Mouse (Mus musculus) kidney, embryonic 14.5 days (tissue): ENCODE measurements around the gene Lrrk1. TPM values are rescaled to one million over a fixed set of nuclear protein-coding genes. Genes with fewer than 3 reads are reported as not detected.

Source experiments
- ATAC-seq: fragments of 200-750 bp; cut with Nextera tagmentation; 2 replicates; pipeline ENCODE4 v1.8.0; 2017; ENCODE audit warnings: moderate number of reproducible peaks, mild to moderate bottlenecking, moderate TSS enrichment, moderate library complexity; ENCODE audit not compliant: low FRiP score, low TSS enrichment
- H3K27ac ChIP-seq: fragments of 300-500 bp; sonication (generic); 2 replicates; pipeline ENCODE4 v1.5.1; 2014; ENCODE audit warnings: low read depth, mild to moderate bottlenecking, low read length, moderate library complexity, mixed read lengths
- H3K27me3 ChIP-seq: fragments of 300-500 bp; sonication (generic); 2 replicates; pipeline ENCODE4 v1.6.1; 2014; ENCODE audit warnings: mild to moderate bottlenecking, low read length; ENCODE audit not compliant: control insufficient read depth, insufficient read depth
- H3K36me3 ChIP-seq: fragments of 300-500 bp; sonication (generic); 2 replicates; pipeline ENCODE4 v1.6.1; 2014; ENCODE audit warnings: low read length, mixed read lengths; ENCODE audit not compliant: control insufficient read depth, insufficient read depth
- H3K4me1 ChIP-seq: fragments of 300-500 bp; sonication (generic); 2 replicates; pipeline ENCODE4 v1.6.1; 2014; ENCODE audit warnings: low read length, mixed read lengths; ENCODE audit not compliant: control insufficient read depth, insufficient read depth
- H3K4me2 ChIP-seq: fragments of 300-500 bp; sonication (generic); replicated peaks from 2 replicates; pipeline ENCODE4 v1.6.1; 2014; ENCODE audit warnings: low read depth, mild to moderate bottlenecking, low read length
- H3K4me3 ChIP-seq: fragments of 300-500 bp; sonication (generic); 2 replicates; pipeline ENCODE4 v1.5.1; 2014; ENCODE audit warnings: mild to moderate bottlenecking, low read length
- H3K9ac ChIP-seq: fragments of 300-500 bp; sonication (generic); 2 replicates; pipeline ENCODE4 v1.6.1; 2014; ENCODE audit warnings: low read depth, mild to moderate bottlenecking, low read length, moderate library complexity
- H3K9me3 ChIP-seq: fragments of 300-500 bp; sonication (generic); 2 replicates; pipeline ENCODE4 v1.6.1; 2016; ENCODE audit warnings: low read length; ENCODE audit not compliant: control insufficient read depth
- WGBS: fragments of 180-500 bp; shearing (Covaris S2); extraction: QIAGEN DNeasy Blood & Tissue Kit; methylation state at CpG from one replicate; pipeline ENCODE4 v1.1.7; 2014; 5-methylcytosine and 5-hydroxymethylcytosine counted together
- polyA plus RNA-seq: library from polyadenylated mRNA; unstranded; fragments of >200 nt; fragmentation: Nextera tagmentation; extraction: Ambion mirVana; gene quantifications from 2 replicates; pipeline ENCODE4 v1.2.1, GENCODE M21; 2014

Gene Lrrk1
- polyA plus RNA-seq, 1 experiment from 2014 or later = 12.4 TPM

GRCm38 (mm10) chr7:66318147-66318546, 70.0 kb downstream of the Lrrk1 start:
- Histone ChIP-seq H3K4me1 (no peaks in the 10 kb centered on the region), H3K9me3 (no peaks in the 10 kb centered on the region), H3K36me3 (no peaks in the 10 kb centered on the region), H3K9ac (no peak overlapping the region), H3K27ac (no peak overlapping the region), H3K4me2 (no peak overlapping the region), H3K4me3 (no peak overlapping the region), H3K27me3 (no peaks in the 10 kb centered on the region)
- ATAC-seq = no peak
- 80% methylated on average over 6 of the region's 6 CpGs for WGBS

- Histone ChIP-seq H3K4me2 (no peak overlapping the region), H3K4me3 (no peak overlapping the region), H3K27ac (no peak overlapping the region), H3K4me1 (no peaks in the 10 kb centered on the region), H3K9me3 (no peaks in the 10 kb centered on the region), H3K36me3 (peaks cover 8% of the 10 kb centered on the region; the same call in 1 of the 2 replicates), H3K27me3 (no peaks in the 10 kb centered on the region), H3K9ac (no peak overlapping the region)
- 68% methylated on average over 26 of the region's 26 CpGs for WGBS
- no peak for ATAC-seq
These were observed 77.2 kb downstream of the Lrrk1 start for GRCm38 (mm10) chr7:66310670-66311656.

DNA sequence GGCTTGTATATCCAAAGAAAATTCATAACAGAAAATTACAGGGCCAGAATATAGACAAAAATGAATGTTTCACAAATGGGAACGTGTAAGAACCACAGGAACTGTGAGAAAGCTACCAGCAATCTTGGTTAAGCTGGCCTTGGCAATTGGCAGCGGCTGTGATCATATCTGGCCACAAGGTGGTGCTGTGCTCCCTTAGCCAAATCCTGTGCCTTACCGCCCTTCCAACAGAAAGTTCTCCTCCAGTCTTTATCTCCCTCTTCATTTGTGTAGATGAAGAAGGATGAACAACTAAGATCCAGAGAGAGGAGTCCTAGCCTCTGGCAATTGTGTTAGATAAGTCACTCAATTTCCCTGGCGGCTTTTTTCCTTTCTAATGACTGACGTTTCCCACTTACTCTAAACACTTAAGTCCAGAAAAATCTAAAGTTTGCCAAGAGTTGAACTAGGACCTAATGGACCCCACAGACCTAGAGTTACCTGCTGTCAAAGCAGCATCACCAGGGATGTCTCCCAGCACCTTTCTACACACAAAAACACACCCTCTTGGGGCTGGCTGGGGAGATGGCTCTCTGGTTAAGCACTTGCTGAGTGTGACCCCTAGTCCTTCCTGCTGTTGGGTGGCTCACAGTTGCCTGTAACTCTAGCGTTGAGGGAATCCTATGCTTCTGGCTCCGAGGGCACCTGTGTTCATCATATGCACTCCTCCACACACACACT, 78.0 kb downstream of the Lrrk1 start:
- Histone ChIP-seq H3K36me3 (peaks cover 15% of the 10 kb centered on the region; the same call in 1 of the 2 replicates), H3K4me1 (no peaks in the 10 kb centered on the region), H3K4me2 (no peak overlapping the region), H3K9me3 (no peaks in the 10 kb centered on the region), H3K27me3 (no peaks in the 10 kb centered on the region), H3K4me3 (no peak overlapping the region), H3K27ac (no peak overlapping the region), H3K9ac (no peak overlapping the region)
- 49% methylated on average over 7 of the region's 7 CpGs for WGBS
- ATAC-seq = no peak

GRCm38 (mm10) chr7:66309240-66309949, 78.8 kb downstream of the Lrrk1 start:
- Histone ChIP-seq H3K9me3 (no peaks in the 10 kb centered on the region), H3K4me1 (no peaks in the 10 kb centered on the region), H3K4me2 (no peak overlapping the region), H3K4me3 (no peak overlapping the region), H3K9ac (no peak overlapping the region), H3K27ac (no peak overlapping the region), H3K36me3 (peaks cover 15% of the 10 kb centered on the region; the same call in 1 of the 2 replicates), H3K27me3 (no peaks in the 10 kb centered on the region)
- 66% methylated on average over 5 of the region's 5 CpGs for WGBS
- ATAC-seq = no peak

DNA sequence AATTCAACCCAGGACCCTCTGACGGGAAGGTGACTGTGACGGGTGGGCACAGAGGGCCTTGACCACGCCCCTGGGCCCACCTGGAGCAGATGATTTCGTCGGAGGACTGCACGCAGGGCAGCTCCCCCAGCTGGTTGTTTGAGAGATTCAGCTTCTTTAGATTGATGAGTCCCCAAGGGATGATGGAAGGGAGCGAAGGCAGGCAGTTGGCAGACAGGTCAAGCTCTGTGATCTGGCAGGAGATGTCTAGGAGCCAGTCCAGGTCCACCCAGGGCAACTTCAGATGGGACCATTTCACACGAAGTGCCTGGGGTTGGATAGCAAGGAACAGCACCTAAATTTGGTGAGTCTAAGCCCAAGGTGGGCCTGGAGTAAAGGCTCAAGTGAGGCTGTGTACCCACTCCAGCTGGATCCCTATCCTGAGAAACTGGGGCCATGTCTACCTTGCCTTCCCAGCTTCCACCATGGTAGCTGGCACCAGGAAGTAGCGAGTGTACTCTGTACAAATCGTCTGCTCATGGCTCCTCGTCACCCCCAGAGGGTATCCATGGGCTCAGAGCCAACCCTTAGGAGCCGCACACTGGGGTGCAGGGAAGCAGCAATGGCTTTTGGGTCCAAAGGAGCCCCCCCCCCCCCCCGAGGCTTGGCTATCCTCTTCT, 79.4 kb downstream of the Lrrk1 start:
- Histone ChIP-seq H3K4me1 (no peaks in the 10 kb centered on the region), H3K4me2 (no peak overlapping the region), H3K9ac (no peak overlapping the region), H3K27ac (no peak overlapping the region), H3K27me3 (no peaks in the 10 kb centered on the region), H3K4me3 (no peak overlapping the region), H3K9me3 (no peaks in the 10 kb centered on the region), H3K36me3 (peaks cover 15% of the 10 kb centered on the region; the same call in 1 of the 2 replicates)
- WGBS = 73% methylated on average over 13 of the region's 13 CpGs
- no peak for ATAC-seq

DNA sequence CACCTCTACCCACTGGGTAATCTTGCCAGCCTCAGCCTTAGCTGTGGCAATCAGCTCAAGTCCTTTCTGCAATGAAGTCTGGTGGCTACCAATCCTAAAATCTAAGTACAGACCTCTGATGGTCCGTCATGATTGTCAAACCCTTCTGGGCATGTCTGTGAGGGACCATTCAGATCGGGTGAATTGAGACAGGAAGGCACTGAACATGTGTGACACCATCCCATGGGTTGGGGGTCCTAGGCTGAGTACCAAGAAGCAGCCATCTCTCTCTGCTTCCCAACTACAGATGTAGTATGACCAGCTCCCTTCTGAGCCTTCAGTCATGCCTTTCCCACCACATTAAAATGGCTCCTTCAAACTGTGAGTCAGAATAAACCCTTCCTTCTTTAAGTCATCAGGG, 80.4 kb downstream of the Lrrk1 start:
- no peak overlapping the region for H3K9ac ChIP-seq
- H3K4me3 ChIP-seq = no peak overlapping the region
- no peaks in the 10 kb centered on the region for H3K9me3 ChIP-seq
- no peak overlapping the region for H3K4me2 ChIP-seq
- WGBS = 75% methylated on average over 2 of the region's 2 CpGs
- H3K27ac ChIP-seq = no peak overlapping the region
- no peaks in the 10 kb centered on the region for H3K4me1 ChIP-seq
- no peaks in the 10 kb centered on the region for H3K27me3 ChIP-seq
- ATAC-seq = no peak
- H3K36me3 ChIP-seq = peaks cover 15% of the 10 kb centered on the region; the same call in 1 of the 2 replicates

- H3K27me3 ChIP-seq = no peaks in the 10 kb centered on the region
- peaks cover 15% of the 10 kb centered on the region; the same call in 1 of the 2 replicates for H3K36me3 ChIP-seq
- no peak overlapping the region for H3K9ac ChIP-seq
- no peaks in the 10 kb centered on the region for H3K9me3 ChIP-seq
- no peaks in the 10 kb centered on the region for H3K4me1 ChIP-seq
- no peak overlapping the region for H3K27ac ChIP-seq
- WGBS = 85% methylated on average over 16 of the region's 16 CpGs
- ATAC-seq = no peak
- no peak overlapping the region for H3K4me2 ChIP-seq
- no peak overlapping the region for H3K4me3 ChIP-seq
These were observed 82.4 kb downstream of the Lrrk1 start for GRCm38 (mm10) chr7:66305714-66306198.

DNA sequence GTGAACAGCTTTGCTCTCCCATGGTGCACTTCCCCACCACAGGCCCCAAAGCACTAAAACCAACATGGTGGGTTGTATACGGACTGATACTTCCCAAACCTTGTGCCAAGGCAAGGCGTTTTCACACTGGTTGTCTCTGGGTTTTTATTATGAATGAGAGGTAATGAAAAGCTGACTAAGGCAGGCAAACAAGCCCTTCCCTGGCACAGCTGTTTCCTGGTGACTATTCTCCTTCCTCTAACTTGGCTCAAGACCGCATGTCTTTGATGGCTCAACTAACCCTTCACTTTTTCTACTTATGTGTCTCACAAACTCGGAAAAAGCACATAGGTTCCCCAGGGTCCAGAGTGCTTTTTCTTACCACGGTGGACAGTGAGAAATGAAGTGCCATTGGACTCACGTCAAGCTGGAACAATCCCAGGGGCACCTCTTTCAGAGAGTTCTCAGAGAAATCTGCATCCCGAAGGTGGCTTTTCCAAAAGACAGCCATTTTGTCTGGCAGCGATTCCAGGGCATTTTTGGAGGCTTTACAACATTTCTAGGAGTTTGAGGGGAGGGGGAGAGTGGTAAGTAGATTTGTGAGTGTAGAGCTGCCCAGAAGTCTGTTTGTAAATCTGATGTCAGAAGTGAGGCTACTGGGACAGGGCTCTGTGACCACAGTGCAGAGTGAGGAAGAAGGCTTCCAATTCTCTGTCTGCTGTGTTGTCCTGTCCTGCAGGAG, 83.0 kb downstream of the Lrrk1 start:
- H3K4me3 ChIP-seq = no peak overlapping the region
- 82% methylated on average over 8 of the region's 8 CpGs for WGBS
- H3K27me3 ChIP-seq = no peaks in the 10 kb centered on the region
- no peaks in the 10 kb centered on the region for H3K9me3 ChIP-seq
- H3K36me3 ChIP-seq = peaks cover 15% of the 10 kb centered on the region; the same call in 1 of the 2 replicates
- H3K4me1 ChIP-seq = no peaks in the 10 kb centered on the region
- H3K4me2 ChIP-seq = no peak overlapping the region
- no peak overlapping the region for H3K27ac ChIP-seq
- no peak for ATAC-seq
- no peak overlapping the region for H3K9ac ChIP-seq
